Mouse (Mus musculus): Measurements from ENCODE around the gene Rbm25. TPM values are rescaled to one million over a fixed set of nuclear protein-coding genes. Genes with fewer than 3 reads are reported as not detected.
A peak's percentile ranks its signal among the peaks of the same experiment; 100 is the strongest.
"Not testable (repeated sequence)": the region's sequence is repeated elsewhere in the genome, so short reads cannot be mapped to it uniquely, and the experiment has no call there.

Gene Rbm25
- polyA plus RNA-seq, 1 experiment from 2014 or later, result 82.1 TPM

- ATAC-seq (ENCODE audit: low read depth), result no peak
- no peak overlapping the region for H3K4me3 ChIP-seq (ENCODE audit: low read depth, low read length)
- WGBS (ENCODE audit: insufficient replicate concordance), result 77% methylated on average over 2 of the region's 2 CpGs
- no peak overlapping the region for H3K9ac ChIP-seq (ENCODE audit: low read depth, low read length)
- no peaks in the 10 kb centered on the region for H3K27me3 ChIP-seq (ENCODE audit: control insufficient read depth, insufficient read depth, low read depth, low read length)
- H3K36me3 ChIP-seq (ENCODE audit: control insufficient read depth, insufficient read depth), result peaks cover 7% of the 10 kb centered on the region; the same call in 1 of the 2 replicates
- peaks cover 11% of the 10 kb centered on the region for H3K4me1 ChIP-seq (ENCODE audit: control insufficient read depth, low read depth, low read length)
- no peaks in the 10 kb centered on the region for H3K9me3 ChIP-seq (replicated peaks; ENCODE audit: control insufficient read depth, low read length)
- no peak overlapping the region for H3K4me2 ChIP-seq (ENCODE audit: low read depth, low read length)
- H3K27ac ChIP-seq (ENCODE audit: low read length), result no peak overlapping the region
Measured at GRCm38 (mm10) chr12:83597881-83598280, 33.2 kb upstream of the Rbm25 start.

GRCm38 (mm10) chr12:83602285-83602684 lies 28.8 kb upstream of the Rbm25 start:
- Histone ChIP-seq H3K27me3 (ENCODE audit: control insufficient read depth, insufficient read depth, low read depth, low read length) (no peaks in the 10 kb centered on the region), H3K4me2 (ENCODE audit: low read depth, low read length) (no peak overlapping the region), H3K4me1 (ENCODE audit: control insufficient read depth, low read depth, low read length) (no peaks in the 10 kb centered on the region), H3K9ac (ENCODE audit: low read depth, low read length) (no peak overlapping the region), H3K9me3 (replicated peaks; ENCODE audit: control insufficient read depth, low read length) (no peaks in the 10 kb centered on the region), H3K4me3 (ENCODE audit: low read depth, low read length) (no peak overlapping the region), H3K27ac (ENCODE audit: low read length) (no peak overlapping the region), H3K36me3 (ENCODE audit: control insufficient read depth, insufficient read depth) (no peaks in the 10 kb centered on the region)
- 66% methylated on average over 5 of the region's 5 CpGs for WGBS (ENCODE audit: insufficient replicate concordance)
- 0 out of 2 replicates have a peak, but pooled peaks have one; percentile 41 for ATAC-seq (ENCODE audit: low read depth)

- 81% methylated on average over 2 of the region's 2 CpGs for WGBS (ENCODE audit: insufficient replicate concordance)
- H3K27me3 ChIP-seq (ENCODE audit: control insufficient read depth, insufficient read depth, low read depth, low read length); H3K4me1 ChIP-seq (ENCODE audit: control insufficient read depth, low read depth, low read length); H3K4me3 ChIP-seq (ENCODE audit: low read depth, low read length); H3K4me2 ChIP-seq (ENCODE audit: low read depth, low read length); H3K36me3 ChIP-seq (ENCODE audit: control insufficient read depth, insufficient read depth); H3K9me3 ChIP-seq (replicated peaks; ENCODE audit: control insufficient read depth, low read length); H3K9ac ChIP-seq (ENCODE audit: low read depth, low read length); ATAC-seq (ENCODE audit: low read depth); H3K27ac ChIP-seq (ENCODE audit: low read length): not testable (repeated sequence)
Measured at GRCm38 (mm10) chr12:83606411-83606810, 24.6 kb upstream of the Rbm25 start.

- Histone ChIP-seq H3K9ac (ENCODE audit: low read depth, low read length) (no peak overlapping the region), H3K4me3 (ENCODE audit: low read depth, low read length) (no peak overlapping the region), H3K9me3 (replicated peaks; ENCODE audit: control insufficient read depth, low read length) (no peaks in the 10 kb centered on the region), H3K27ac (ENCODE audit: low read length) (no peak overlapping the region), H3K4me2 (ENCODE audit: low read depth, low read length) (no peak overlapping the region), H3K36me3 (ENCODE audit: control insufficient read depth, insufficient read depth) (no peaks in the 10 kb centered on the region), H3K4me1 (ENCODE audit: control insufficient read depth, low read depth, low read length) (no peaks in the 10 kb centered on the region), H3K27me3 (ENCODE audit: control insufficient read depth, insufficient read depth, low read depth, low read length) (no peaks in the 10 kb centered on the region)
- ATAC-seq (ENCODE audit: low read depth), result peak; percentile 64; the same call in 1 of the 2 replicates
- WGBS (ENCODE audit: insufficient replicate concordance), result 72% methylated on average over 5 of the region's 5 CpGs
Measured at GRCm38 (mm10) chr12:83617261-83617660, 13.8 kb upstream of the Rbm25 start.

- no peak for ATAC-seq (ENCODE audit: low read depth)
- no peaks in the 10 kb centered on the region for H3K9me3 ChIP-seq (replicated peaks; ENCODE audit: control insufficient read depth, low read length)
- no peaks in the 10 kb centered on the region for H3K4me1 ChIP-seq (ENCODE audit: control insufficient read depth, low read depth, low read length)
- no peaks in the 10 kb centered on the region for H3K27me3 ChIP-seq (ENCODE audit: control insufficient read depth, insufficient read depth, low read depth, low read length)
- no peaks in the 10 kb centered on the region for H3K36me3 ChIP-seq (ENCODE audit: control insufficient read depth, insufficient read depth)
- no peak overlapping the region for H3K9ac ChIP-seq (ENCODE audit: low read depth, low read length)
- H3K27ac ChIP-seq (ENCODE audit: low read length), result 0 out of 2 replicates have a peak overlapping the region, but pooled peaks have one; percentile 4
- H3K4me2 ChIP-seq (ENCODE audit: low read depth, low read length), result no peak overlapping the region
- 61% methylated on average over 2 of the region's 2 CpGs for WGBS (ENCODE audit: insufficient replicate concordance)
- H3K4me3 ChIP-seq (ENCODE audit: low read depth, low read length), result no peak overlapping the region
Measured at GRCm38 (mm10) chr12:83618981-83619380, 12.1 kb upstream of the Rbm25 start.

GRCm38 (mm10) chr12:83620694-83621093 lies 10.3 kb upstream of the Rbm25 start:
- H3K4me1 ChIP-seq (ENCODE audit: control insufficient read depth, low read depth, low read length); H3K4me3 ChIP-seq (ENCODE audit: low read depth, low read length); H3K4me2 ChIP-seq (ENCODE audit: low read depth, low read length): not testable (repeated sequence)

GRCm38 (mm10) chr12:83622031-83622755 lies 8.8 kb upstream of the Rbm25 start:
- H3K4me2 ChIP-seq (ENCODE audit: low read depth, low read length), result no peak overlapping the region
- 61% methylated on average over 6 of the region's 6 CpGs for WGBS (ENCODE audit: insufficient replicate concordance)
- no peak overlapping the region for H3K9ac ChIP-seq (ENCODE audit: low read depth, low read length)
- H3K4me1 ChIP-seq (ENCODE audit: control insufficient read depth, low read depth, low read length), result no peaks in the 10 kb centered on the region
- no peak overlapping the region for H3K4me3 ChIP-seq (ENCODE audit: low read depth, low read length)
- no peak for ATAC-seq (ENCODE audit: low read depth)
- no peaks in the 10 kb centered on the region for H3K36me3 ChIP-seq (ENCODE audit: control insufficient read depth, insufficient read depth)
- H3K27ac ChIP-seq (ENCODE audit: low read length), result no peak overlapping the region
- no peaks in the 10 kb centered on the region for H3K27me3 ChIP-seq (ENCODE audit: control insufficient read depth, insufficient read depth, low read depth, low read length)
- H3K9me3 ChIP-seq (replicated peaks; ENCODE audit: control insufficient read depth, low read length), result no peaks in the 10 kb centered on the region

More at GRCm38 (mm10) chr12:83620694-83621093, 10.3 kb upstream of the Rbm25 start:
- not testable (repeated sequence) for H3K27me3 ChIP-seq (ENCODE audit: control insufficient read depth, insufficient read depth, low read depth, low read length); H3K9ac ChIP-seq (ENCODE audit: low read depth, low read length); ATAC-seq (ENCODE audit: low read depth); H3K36me3 ChIP-seq (ENCODE audit: control insufficient read depth, insufficient read depth); H3K27ac ChIP-seq (ENCODE audit: low read length); H3K9me3 ChIP-seq (replicated peaks; ENCODE audit: control insufficient read depth, low read length)
- 43% methylated on average over 23 of the region's 23 CpGs for WGBS (ENCODE audit: insufficient replicate concordance)

GRCm38 (mm10) chr12:83624321-83624720 lies 6.7 kb upstream of the Rbm25 start:
- H3K4me3 ChIP-seq (ENCODE audit: low read depth, low read length), result no peak overlapping the region
- 73% methylated on average over 1 of the region's 1 CpGs for WGBS (ENCODE audit: insufficient replicate concordance)
- H3K4me2 ChIP-seq (ENCODE audit: low read depth, low read length), result no peak overlapping the region

More at GRCm38 (mm10) chr12:83624321-83624720, 6.7 kb upstream of the Rbm25 start:
- Histone ChIP-seq H3K9me3 (replicated peaks; ENCODE audit: control insufficient read depth, low read length) (no peaks in the 10 kb centered on the region), H3K9ac (ENCODE audit: low read depth, low read length) (no peak overlapping the region), H3K36me3 (ENCODE audit: control insufficient read depth, insufficient read depth) (no peaks in the 10 kb centered on the region), H3K27me3 (ENCODE audit: control insufficient read depth, insufficient read depth, low read depth, low read length) (no peaks in the 10 kb centered on the region), H3K4me1 (ENCODE audit: control insufficient read depth, low read depth, low read length) (no peaks in the 10 kb centered on the region), H3K27ac (ENCODE audit: low read length) (no peak overlapping the region)
- ATAC-seq (ENCODE audit: low read depth), result no peak
